Mouse (Mus musculus) testis, adult 2 months (tissue): Measurements from ENCODE around the gene Ggt1.

Experiments used
- CTCF ChIP-seq: fragments of 200-500 bp; IDR thresholded peaks from 2 replicates; pipeline ENCODE4 v1.5.1; 2012; ENCODE audit warnings: low read depth, mild to moderate bottlenecking, inconsistent platforms, low read length, moderate library complexity; ENCODE audit not compliant: control insufficient read depth, insufficient read depth, insufficient replicate concordance
- POLR2A ChIP-seq: fragments of 200-500 bp; IDR thresholded peaks from 2 replicates; pipeline ENCODE4 v1.6.1; 2012; ENCODE audit warnings: low read depth, mild to moderate bottlenecking, inconsistent platforms, low read length, moderate library complexity; ENCODE audit not compliant: control insufficient read depth

- TF ChIP-seq POLR2A (no peak), CTCF (no peak)
These were observed 28.2 kb downstream of the Ggt1 start for GRCm38 (mm10) chr10:75589651-75590050.
